Mouse (Mus musculus): Measurements from ENCODE around the gene Taf9b.
"Not testable (repeated sequence)": the region's sequence is repeated elsewhere in the genome, so short reads cannot be mapped to it uniquely, and the experiment has no call there.

Gene Taf9b

DNA sequence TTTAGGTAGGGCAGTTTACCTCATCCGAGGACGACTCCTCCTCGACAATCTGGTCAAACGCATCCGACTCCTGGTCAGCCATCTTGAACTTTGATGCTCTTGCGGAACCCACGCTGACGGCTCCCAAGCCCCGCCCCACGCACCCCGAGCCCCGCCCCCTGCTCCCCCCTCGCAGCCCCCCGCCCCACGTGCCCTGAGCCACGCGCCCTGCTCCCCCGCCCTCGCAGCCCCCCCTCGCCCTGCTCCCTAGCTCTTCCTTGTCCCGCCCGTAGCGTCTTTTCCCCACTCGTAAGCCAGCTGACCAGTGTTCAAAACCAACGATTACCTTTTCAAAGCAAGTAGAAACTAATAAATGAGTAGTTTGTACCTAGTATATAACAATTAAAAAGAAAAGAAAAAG lies at the start of gene Taf9b:
Taf9b (minus strand) TSS at position 101 of the 400 bp plus-strand sequence.
- DNase-seq: no peak

DNA sequence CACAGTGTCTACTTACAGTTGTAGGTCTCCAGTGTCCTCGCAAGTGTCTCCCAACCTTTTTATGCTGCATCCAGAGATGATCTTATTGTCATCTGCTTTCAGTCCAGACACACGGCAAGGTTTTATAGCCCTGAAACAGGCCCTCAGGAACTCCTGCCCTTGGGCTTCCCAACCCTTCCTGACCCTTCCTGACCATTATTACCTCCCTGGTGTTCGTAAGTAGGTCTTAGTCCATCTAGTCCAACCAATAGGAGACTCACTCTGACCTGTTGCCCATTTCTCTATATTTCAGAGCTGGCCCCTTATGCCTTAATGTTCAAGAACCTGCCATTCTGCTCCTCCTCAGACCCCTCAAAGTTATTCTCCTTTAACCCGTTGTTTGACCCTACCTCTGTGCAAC lies 34.3 kb upstream of the Taf9b start, which contains the start of gene Fnd3c2:
Fnd3c2 (minus strand) TSS at position 101 of the 400 bp plus-strand sequence.
- no peak for DNase-seq

DNA sequence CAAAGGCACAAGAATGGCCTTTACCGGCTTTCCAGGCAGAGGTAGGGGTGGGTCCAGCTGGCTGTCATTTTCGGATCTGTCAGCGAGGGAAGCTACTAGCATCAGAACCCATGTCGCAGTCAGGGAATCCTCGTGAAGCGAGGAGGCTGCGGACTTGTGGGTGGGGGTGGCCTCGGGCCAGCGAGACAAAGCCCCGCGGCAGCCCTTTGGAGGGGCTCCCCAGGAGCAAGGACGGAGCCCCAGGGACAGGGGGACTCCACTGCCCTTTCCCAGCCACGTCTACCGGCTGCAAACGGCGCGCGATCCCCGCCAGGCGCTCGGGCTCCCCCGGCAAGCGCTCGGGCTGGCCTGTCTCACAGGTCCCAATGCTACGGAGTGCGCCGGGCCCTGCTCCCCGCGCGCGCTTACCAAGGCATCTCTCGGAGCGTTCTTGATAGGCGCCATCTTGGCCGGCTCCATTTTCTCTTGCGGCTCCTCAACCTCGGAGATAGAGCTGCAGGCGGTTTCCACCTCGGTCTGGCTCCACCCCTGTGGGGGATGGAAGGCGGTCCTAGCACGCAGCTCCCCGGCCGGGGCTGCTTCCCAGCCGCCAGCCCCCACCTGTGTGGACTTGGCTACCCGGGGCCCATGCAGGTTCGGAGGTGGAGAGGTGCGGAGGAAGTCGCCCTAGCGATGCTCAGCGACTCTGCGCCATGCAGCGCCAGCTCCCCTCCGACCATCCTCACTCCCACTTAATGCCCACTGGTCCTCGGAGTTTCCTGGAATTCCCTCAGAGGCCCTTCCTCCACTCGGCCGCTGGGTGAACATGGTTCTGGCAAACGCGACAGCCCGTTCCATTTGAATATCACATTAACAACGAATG lies 1.6 kb downstream of the Taf9b start:
- peak; percentile 35 to 67 for DNase-seq

- no peak for DNase-seq
These were observed 11.9 kb downstream of the Taf9b start for GRCm38 (mm10) chrX:106209100-106209499.

- DNase-seq: no peak
These were observed 22.1 kb downstream of the Taf9b start for GRCm38 (mm10) chrX:106198904-106199303.

GRCm38 (mm10) chrX:106197308-106197707 lies 23.6 kb downstream of the Taf9b start:
- no peak for DNase-seq

- DNase-seq: not testable (repeated sequence)
These were observed 26.6 kb downstream of the Taf9b start for GRCm38 (mm10) chrX:106194361-106194760.

- no peak for DNase-seq
These were observed 30.9 kb downstream of the Taf9b start for GRCm38 (mm10) chrX:106190091-106190490.

DNA sequence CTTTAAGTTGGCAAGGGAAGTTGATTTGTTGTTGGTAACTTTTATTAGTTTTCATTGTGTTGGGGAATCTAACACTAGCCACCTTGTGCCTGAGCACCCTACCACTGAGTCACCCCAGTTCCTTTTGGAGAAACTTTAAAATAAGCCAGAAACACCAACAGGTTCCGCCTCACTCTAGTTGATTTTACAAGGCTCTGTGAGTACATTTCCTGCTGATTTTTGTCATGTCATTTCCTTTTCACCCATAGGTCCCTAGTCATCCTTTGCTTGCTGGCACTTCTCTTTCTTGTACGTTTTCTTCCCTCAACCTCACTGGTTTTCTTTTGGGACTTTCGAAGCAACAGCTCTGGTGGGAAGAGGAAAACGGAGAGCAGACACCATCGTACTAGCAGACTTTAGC lies 31.6 kb downstream of the Taf9b start:
- no peak for DNase-seq

- DNase-seq: peak; percentile 45 to 54
These were observed 33.2 kb downstream of the Taf9b start for GRCm38 (mm10) chrX:106187737-106188136.

DNA sequence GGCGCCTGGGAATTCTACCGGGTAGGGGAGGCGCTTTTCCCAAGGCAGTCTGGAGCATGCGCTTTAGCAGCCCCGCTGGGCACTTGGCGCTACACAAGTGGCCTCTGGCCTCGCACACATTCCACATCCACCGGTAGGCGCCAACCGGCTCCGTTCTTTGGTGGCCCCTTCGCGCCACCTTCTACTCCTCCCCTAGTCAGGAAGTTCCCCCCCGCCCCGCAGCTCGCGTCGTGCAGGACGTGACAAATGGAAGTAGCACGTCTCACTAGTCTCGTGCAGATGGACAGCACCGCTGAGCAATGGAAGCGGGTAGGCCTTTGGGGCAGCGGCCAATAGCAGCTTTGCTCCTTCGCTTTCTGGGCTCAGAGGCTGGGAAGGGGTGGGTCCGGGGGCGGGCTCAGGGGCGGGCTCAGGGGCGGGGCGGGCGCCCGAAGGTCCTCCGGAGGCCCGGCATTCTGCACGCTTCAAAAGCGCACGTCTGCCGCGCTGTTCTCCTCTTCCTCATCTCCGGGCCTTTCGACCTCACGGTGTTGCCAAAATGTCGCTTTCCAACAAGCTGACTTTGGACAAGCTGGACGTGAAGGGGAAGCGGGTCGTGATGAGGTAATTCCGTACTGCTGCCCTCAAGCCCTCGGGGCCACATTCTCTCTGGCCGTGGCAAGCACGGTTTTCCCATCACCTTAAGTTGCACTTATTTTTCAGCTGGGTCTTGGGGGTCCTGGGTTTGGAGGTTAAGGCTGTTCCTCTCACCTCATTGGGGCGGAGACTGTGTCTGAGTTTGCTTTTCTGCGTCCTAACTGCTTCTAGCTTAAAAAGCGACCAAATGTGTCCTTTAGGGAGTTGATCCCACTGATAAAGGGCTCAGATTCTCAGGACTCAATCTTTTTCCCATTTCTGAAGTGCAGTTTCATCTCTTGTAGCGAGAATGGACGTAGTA lies 34.0 kb downstream of the Taf9b start, which contains the start of gene Pgk1:
Pgk1 (plus strand) TSS at position 388 of the 937 bp plus-strand sequence.
- DNase-seq: peak; percentile 94

- no peak for DNase-seq
These were observed 35.3 kb downstream of the Taf9b start for GRCm38 (mm10) chrX:106185706-106186105.

DNA sequence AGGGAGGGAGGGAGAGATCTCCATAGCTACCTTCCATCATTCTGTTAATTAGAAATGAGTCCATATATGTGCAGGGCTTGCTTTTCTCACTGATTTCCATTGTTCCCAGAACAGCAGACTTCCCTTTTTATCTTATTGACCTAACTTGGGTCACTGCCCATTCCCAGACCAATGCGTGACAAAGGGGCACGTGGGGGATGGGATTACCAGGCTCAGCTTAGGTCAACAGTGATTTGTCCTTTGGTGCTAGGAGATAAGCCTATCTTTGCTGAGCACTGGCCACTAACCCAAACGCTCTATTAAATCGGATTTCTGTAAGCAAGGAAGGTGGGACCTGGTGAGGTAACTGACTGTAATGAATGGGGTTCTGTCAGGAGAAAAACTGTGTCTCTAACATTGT lies 36.7 kb downstream of the Taf9b start:
- no peak for DNase-seq

GRCm38 (mm10) chrX:106176331-106176730 lies 44.6 kb downstream of the Taf9b start:
- no peak for DNase-seq

GRCm38 (mm10) chrX:106171853-106172154 lies 49.2 kb downstream of the Taf9b start:
- DNase-seq: no peak

DNA sequence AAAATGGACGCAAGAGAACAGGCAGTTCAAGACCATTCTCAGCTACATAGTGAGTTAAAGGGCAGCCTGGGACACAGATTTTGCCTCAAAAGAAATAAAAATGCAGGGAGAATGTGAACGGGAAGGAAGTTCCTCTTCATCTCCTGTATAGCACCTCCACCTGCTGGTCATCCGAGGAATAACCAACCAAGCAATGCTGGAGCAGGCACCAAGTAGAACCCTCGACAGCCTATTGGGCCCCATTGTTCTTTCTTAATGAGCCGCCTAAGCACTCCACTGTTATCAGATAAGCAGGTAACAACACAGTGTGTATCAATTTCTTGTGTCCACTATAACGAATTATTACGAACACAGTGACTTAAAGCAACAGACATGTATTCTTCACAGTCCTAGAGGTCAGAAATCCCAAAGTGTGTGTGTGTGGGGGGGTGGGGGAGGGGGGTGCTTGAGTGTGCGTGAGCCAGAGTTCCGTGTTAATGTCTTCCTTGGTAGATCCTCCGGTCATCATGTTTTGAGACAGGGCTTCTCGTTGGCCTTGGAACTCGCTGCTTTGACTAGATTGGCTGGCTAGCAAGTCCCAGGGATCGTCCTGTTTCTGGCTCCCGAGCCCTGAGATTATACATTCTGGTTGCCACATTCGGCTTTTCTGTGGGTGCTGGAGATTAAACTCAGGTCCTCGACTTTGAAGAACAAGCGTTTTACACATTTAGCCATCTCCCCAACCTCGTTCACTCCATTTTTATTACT lies 49.7 kb downstream of the Taf9b start:
- peak; percentile 54 to 78 for DNase-seq

- no peak for DNase-seq
These were observed 55.9 kb downstream of the Taf9b start for GRCm38 (mm10) chrX:106165089-106165488.

GRCm38 (mm10) chrX:106164555-106164954 lies 56.4 kb downstream of the Taf9b start:
- no peak for DNase-seq

DNA sequence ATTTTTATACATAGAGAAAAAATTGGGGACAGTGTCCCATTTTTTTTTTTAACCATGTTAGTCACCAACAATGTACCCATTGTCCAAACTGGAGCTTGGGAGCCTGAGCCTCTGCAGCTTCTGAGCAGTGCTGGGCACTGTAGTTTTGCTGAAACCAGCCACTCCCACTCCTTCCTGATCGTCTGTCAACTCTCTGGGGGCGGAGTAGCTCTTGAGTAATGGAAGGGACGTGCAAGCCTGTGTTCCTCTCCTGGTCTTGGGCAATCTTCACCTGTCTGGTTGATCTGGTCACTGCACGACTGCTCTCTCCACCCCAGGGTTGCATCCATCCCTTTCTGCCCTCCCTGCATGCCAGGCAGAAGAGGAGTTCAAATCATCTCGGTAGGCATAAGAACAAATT lies 57.0 kb downstream of the Taf9b start:
- no peak for DNase-seq
